Mouse (Mus musculus) intestine, postnatal 0 days (tissue): ENCODE results near the gene Skor1. TPM values are rescaled to one million over a fixed set of nuclear protein-coding genes. Genes with fewer than 3 reads are reported as not detected.

ENCODE experiments used
- ATAC-seq: fragments of 200-750 bp; cut with Nextera tagmentation; 2 replicates; pipeline ENCODE4 v1.8.0; 2017; ENCODE audit warnings: mild to moderate bottlenecking, moderate TSS enrichment, moderate library complexity
- H3K27ac ChIP-seq: fragments of 300-500 bp; sonication (generic); 2 replicates; pipeline ENCODE4 v1.5.1; 2014; ENCODE audit warnings: mild to moderate bottlenecking, low read depth, low read length, moderate library complexity
- H3K27me3 ChIP-seq: fragments of 300-500 bp; sonication (generic); replicated peaks from 2 replicates; pipeline ENCODE4 v1.6.1; 2014; ENCODE audit warnings: low read length, mixed read lengths; ENCODE audit not compliant: control insufficient read depth, insufficient read depth
- H3K36me3 ChIP-seq: fragments of 300-500 bp; sonication (generic); 2 replicates; pipeline ENCODE4 v1.6.1; 2014; ENCODE audit warnings: mild to moderate bottlenecking, moderate library complexity; ENCODE audit not compliant: control insufficient read depth, insufficient read depth
- H3K4me1 ChIP-seq: fragments of 300-500 bp; sonication (generic); replicated peaks from 2 replicates; pipeline ENCODE4 v1.6.1; 2014; ENCODE audit warnings: antibody characterized with exemption, low read length, mixed read lengths; ENCODE audit not compliant: control insufficient read depth, insufficient read depth
- H3K4me2 ChIP-seq: fragments of 300-500 bp; sonication (generic); replicated peaks from 2 replicates; pipeline ENCODE4 v1.6.1; 2014; ENCODE audit warnings: low read depth, mild to moderate bottlenecking, moderate library complexity
- H3K4me3 ChIP-seq: fragments of 300-500 bp; sonication (generic); 2 replicates; pipeline ENCODE4 v1.5.1; 2014; ENCODE audit warnings: low read depth, low read length
- H3K9ac ChIP-seq: fragments of 300-500 bp; sonication (generic); 2 replicates; pipeline ENCODE4 v1.6.1; 2014; ENCODE audit warnings: mild to moderate bottlenecking, low read depth, low read length
- H3K9me3 ChIP-seq: fragments of 300-500 bp; sonication (generic); 2 replicates; pipeline ENCODE4 v1.6.1; 2016; ENCODE audit warnings: mixed run types; ENCODE audit not compliant: control insufficient read depth
- CTCF ChIP-seq: sonication (generic); IDR thresholded peaks from 2 replicates; pipeline ENCODE4 v1.5.1; 2016; ENCODE audit warnings: low read depth, mild to moderate bottlenecking, control low read depth, antibody characterized with exemption, moderate library complexity
- WGBS: fragments of 180-500 bp; shearing (Covaris S2); extraction: QIAGEN DNeasy Blood & Tissue Kit; methylation state at CpG from one replicate; pipeline ENCODE4 v1.1.7; 2014; 5-methylcytosine and 5-hydroxymethylcytosine counted together
- polyA plus RNA-seq: library from polyadenylated mRNA; unstranded; fragments of >200 nt; fragmentation: Nextera tagmentation; extraction: Ambion mirVana; gene quantifications from 2 replicates; pipeline ENCODE4 v1.2.1, GENCODE M21; 2015

The Skor1 gene
- polyA plus RNA-seq, 1 experiment from 2014 or later: not detected

DNA sequence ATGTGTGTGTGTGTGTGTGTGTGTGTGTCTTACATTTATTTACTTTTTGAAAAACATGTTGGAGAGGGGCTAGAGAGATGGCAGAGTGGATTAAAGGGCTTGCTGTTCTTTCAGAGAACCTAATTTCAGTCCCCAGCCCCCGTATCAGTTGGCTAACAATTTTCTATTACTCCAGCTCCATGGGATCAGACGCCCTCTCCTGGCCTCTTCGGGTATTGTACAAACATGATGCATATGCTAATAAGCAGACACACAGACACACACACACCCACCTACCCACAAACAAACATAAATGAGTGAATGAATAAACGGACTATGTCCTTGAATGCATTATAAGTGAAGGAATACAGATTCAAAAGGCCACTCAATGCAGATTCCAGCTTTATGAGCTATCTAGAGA, 49.4 kb downstream of the Skor1 start:
- Histone ChIP-seq H3K4me1 (no peaks in the 10 kb centered on the region), H3K4me3 (no peak overlapping the region), H3K36me3 (no peaks in the 10 kb centered on the region), H3K27ac (no peak overlapping the region), H3K9ac (no peak overlapping the region), H3K4me2 (no peak overlapping the region), H3K9me3 (no peaks in the 10 kb centered on the region), H3K27me3 (no peaks in the 10 kb centered on the region)
- peak; percentile 27; the same call in 1 of the 2 replicates for TF ChIP-seq CTCF
- 90% methylated on average over 4 of the region's 4 CpGs for WGBS
- ATAC-seq: no peak

DNA sequence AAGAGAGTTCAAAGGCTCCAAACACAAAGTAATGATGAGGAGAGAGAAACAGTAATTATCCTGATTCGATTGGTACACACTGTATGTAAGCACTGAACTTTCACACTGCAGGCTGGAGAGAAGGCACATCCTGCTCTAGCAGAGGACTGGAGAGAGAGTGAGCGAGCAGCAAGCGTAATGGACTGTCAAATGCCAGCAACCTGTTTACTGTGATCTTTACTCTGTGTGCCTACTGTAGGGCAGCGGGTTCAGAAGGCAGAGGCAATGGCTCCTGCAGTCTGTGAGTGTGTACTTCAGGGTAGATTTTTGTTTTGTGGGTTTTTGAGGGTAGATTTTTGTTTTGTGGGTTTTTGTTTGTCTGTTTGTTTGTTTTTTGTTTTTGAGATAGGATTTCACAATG, 49.9 kb downstream of the Skor1 start:
- no peaks in the 10 kb centered on the region for H3K27me3 ChIP-seq
- no peaks in the 10 kb centered on the region for H3K4me1 ChIP-seq
- no peak for ATAC-seq
- H3K4me3 ChIP-seq: no peak overlapping the region
- no peak for TF ChIP-seq CTCF
- no peak overlapping the region for H3K4me2 ChIP-seq
- 69% methylated on average over 4 of the region's 4 CpGs for WGBS
- no peaks in the 10 kb centered on the region for H3K36me3 ChIP-seq
- no peak overlapping the region for H3K9ac ChIP-seq
- no peaks in the 10 kb centered on the region for H3K9me3 ChIP-seq
- no peak overlapping the region for H3K27ac ChIP-seq

DNA sequence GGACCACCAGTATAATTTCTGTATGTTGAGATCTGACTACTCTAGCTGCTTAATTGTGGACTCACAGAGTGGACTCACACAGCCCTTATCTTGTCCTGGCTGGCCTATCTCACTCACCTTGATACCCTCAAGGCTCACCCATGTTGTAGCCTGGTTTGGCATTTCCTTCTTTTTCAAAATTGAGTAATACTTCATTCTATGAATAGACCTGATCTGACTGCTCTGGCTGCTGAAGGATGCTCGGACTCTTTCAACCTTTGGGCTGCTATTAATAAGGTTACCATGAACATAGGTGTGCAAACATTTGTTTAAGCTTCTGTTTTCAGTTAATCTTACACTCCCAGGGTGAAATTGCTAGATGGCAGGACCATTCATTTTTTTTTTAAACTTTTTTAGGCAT, 51.6 kb downstream of the Skor1 start:
- no peak for TF ChIP-seq CTCF
- no peaks in the 10 kb centered on the region for H3K27me3 ChIP-seq
- ATAC-seq: no peak
- no peaks in the 10 kb centered on the region for H3K4me1 ChIP-seq
- no peak overlapping the region for H3K4me2 ChIP-seq
- 52% methylated on average over 1 of the region's 1 CpGs for whole genome bisulfite sequencing
- H3K9ac ChIP-seq: no peak overlapping the region
- no peaks in the 10 kb centered on the region for H3K9me3 ChIP-seq
- no peak overlapping the region for H3K4me3 ChIP-seq
- no peak overlapping the region for H3K27ac ChIP-seq
- H3K36me3 ChIP-seq: no peaks in the 10 kb centered on the region

DNA sequence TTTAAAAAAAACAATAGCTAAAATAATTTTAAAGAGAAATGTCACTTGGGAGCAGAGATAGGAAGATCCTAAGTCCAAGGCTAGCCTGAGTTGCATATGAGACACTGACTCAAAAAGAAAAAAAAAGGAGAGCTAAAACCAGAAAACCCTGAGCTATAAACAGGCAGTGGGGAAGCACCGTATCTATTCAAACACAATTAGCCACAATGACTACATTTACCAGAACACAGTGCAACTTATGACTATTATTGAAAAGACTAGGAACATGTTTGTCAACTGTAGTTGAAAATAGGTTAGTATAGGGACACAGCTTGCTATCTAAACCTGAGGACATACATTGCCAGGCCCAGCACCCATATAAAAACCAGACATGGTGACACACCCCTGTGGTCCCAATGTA, 54.7 kb downstream of the Skor1 start:
- WGBS: 84% methylated on average over 1 of the region's 1 CpGs
- no peaks in the 10 kb centered on the region for H3K36me3 ChIP-seq
- no peak overlapping the region for H3K9ac ChIP-seq
- H3K4me2 ChIP-seq: no peak overlapping the region
- no peaks in the 10 kb centered on the region for H3K4me1 ChIP-seq
- TF ChIP-seq CTCF: no peak
- no peak for ATAC-seq
- H3K4me3 ChIP-seq: no peak overlapping the region
- no peaks in the 10 kb centered on the region for H3K9me3 ChIP-seq
- H3K27ac ChIP-seq: no peak overlapping the region
- H3K27me3 ChIP-seq: no peaks in the 10 kb centered on the region

DNA sequence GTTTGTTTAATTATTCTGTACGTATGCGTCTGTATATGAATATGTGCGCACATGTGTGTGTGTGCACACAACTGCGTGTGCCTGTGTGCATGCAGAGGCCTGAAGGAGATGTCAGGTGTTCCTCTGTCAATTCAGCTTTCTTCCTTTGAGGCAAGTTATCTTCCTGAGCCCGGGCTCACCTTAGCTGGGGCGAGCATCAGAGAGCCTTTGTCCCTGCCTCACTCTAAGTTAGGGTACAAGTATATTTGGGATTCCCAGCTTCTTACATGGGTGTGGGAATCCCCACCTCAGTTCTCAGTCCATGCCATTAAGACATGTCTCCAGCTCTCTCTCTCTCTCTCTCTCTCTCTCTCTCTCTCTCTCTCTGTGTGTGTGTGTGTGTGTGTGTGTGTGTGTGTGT, 56.2 kb downstream of the Skor1 start:
- 22% methylated on average over 6 of the region's 6 CpGs for WGBS
- 0 out of 2 replicates have a peak, but pooled peaks have one; percentile 8 for ATAC-seq
- H3K27me3 ChIP-seq: no peaks in the 10 kb centered on the region
- no peaks in the 10 kb centered on the region for H3K36me3 ChIP-seq
- no peak overlapping the region for H3K9ac ChIP-seq
- peak overlapping the region; percentile 70 for H3K4me2 ChIP-seq
- no peak overlapping the region for H3K4me3 ChIP-seq
- no peaks in the 10 kb centered on the region for H3K4me1 ChIP-seq
- no peak for TF ChIP-seq CTCF
- no peaks in the 10 kb centered on the region for H3K9me3 ChIP-seq
- H3K27ac ChIP-seq: peak overlapping the region; percentile 62

DNA sequence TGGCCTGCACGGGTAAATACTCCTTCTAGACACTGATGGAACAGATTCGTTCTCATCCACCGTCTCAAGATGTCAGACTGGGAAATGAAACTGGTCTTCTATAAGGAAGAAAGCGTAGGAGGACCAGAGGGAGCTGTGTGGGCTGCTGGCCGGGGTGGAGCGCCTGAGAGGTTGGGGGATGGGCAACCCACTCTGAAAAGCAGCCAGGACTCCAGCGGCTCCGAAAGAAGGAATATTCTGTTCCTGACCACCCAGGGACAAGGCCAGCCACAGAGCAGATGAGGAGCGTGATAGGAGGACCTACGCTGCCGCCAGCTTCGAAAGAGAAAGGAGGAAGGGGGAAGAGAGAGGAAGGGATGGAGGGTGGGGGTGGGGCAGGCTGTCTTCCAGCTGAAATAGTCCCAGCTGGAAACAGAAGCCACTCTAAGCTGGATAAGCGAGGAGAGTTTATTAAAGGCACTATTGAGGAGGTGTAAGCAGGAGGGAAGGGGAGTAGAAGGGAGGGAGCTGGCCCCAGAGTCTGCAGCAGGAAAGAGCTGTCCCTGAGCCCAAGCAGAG, 56.7 kb downstream of the Skor1 start:
- H3K27ac ChIP-seq: peak overlapping the region; percentile 62
- no peaks in the 10 kb centered on the region for H3K4me1 ChIP-seq
- H3K9me3 ChIP-seq: no peaks in the 10 kb centered on the region
- H3K36me3 ChIP-seq: no peaks in the 10 kb centered on the region
- TF ChIP-seq CTCF: no peak
- H3K4me2 ChIP-seq: peak overlapping the region; percentile 70
- H3K4me3 ChIP-seq: peak overlapping the region; percentile 38
- WGBS: under 1% methylated on average over 13 of the region's 13 CpGs
- no peaks in the 10 kb centered on the region for H3K27me3 ChIP-seq
- H3K9ac ChIP-seq: no peak overlapping the region
- peak; percentile 68 for ATAC-seq
